Mouse (Mus musculus) bone marrow macrophage, adult 2 months (primary cell): ENCODE results near the gene Sik3. TPM values are rescaled to one million over a fixed set of nuclear protein-coding genes. Genes with fewer than 3 reads are reported as not detected.

ENCODE experiments used
- H3K27ac ChIP-seq: 2 replicates; pipeline ENCODE4 v1.5.1; 2012; ENCODE audit warnings: low read depth, low read length; ENCODE audit not compliant: insufficient read depth
- H3K4me1 ChIP-seq: 2 replicates; pipeline ENCODE4 v1.6.1; 2012; ENCODE audit warnings: low read length; ENCODE audit not compliant: control insufficient read depth, insufficient read depth
- H3K4me3 ChIP-seq: 2 replicates; pipeline ENCODE4 v1.5.1; 2012; ENCODE audit warnings: mild to moderate bottlenecking, low read length, moderate library complexity; ENCODE audit not compliant: insufficient read depth
- CTCF ChIP-seq: IDR thresholded peaks from 2 replicates; pipeline ENCODE4 v1.5.1; 2012; ENCODE audit warnings: low read depth, mild to moderate bottlenecking, low read length, moderate library complexity
- POLR2A ChIP-seq: IDR thresholded peaks from 2 replicates; pipeline ENCODE4 v1.6.1; 2012; ENCODE audit warnings: mild to moderate bottlenecking, low read depth, low read length, borderline replicate concordance
- polyA plus RNA-seq: library from polyadenylated mRNA; stranded (reverse); fragments of >200 nt; gene quantifications from 2 replicates; pipeline ENCODE4 v1.2.4, GENCODE M21; 2012; ENCODE audit not compliant: missing spikeins, insufficient read depth, insufficient read length

The Sik3 gene
- polyA plus RNA-seq, 1 experiment: 24.4 TPM

DNA sequence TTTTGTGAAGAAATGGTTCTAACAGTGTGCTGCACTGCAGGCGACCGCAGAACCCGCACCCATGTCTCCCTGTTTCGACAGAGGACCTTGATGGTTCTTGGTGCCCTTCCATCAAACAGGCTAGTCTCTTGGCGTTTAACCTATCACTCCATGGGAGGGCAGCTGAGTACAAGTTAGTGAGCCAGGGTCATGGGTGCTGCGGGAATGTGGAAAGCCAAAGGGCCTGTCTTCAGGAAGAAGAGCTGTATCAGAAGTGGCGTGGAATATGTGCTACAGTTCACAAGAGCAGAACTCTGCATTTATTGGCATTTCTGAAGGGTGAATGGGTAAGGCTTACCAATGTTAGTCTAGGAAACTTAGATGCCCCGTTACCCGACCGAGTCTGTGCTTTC, 202.3 kb downstream of the Sik3 start:
- TF ChIP-seq POLR2A: no peak
- no peak for TF ChIP-seq CTCF
- Histone ChIP-seq H3K4me1 (peaks cover 18% of the 10 kb centered on the region), H3K4me3 (no peak overlapping the region), H3K27ac (no peak overlapping the region)

DNA sequence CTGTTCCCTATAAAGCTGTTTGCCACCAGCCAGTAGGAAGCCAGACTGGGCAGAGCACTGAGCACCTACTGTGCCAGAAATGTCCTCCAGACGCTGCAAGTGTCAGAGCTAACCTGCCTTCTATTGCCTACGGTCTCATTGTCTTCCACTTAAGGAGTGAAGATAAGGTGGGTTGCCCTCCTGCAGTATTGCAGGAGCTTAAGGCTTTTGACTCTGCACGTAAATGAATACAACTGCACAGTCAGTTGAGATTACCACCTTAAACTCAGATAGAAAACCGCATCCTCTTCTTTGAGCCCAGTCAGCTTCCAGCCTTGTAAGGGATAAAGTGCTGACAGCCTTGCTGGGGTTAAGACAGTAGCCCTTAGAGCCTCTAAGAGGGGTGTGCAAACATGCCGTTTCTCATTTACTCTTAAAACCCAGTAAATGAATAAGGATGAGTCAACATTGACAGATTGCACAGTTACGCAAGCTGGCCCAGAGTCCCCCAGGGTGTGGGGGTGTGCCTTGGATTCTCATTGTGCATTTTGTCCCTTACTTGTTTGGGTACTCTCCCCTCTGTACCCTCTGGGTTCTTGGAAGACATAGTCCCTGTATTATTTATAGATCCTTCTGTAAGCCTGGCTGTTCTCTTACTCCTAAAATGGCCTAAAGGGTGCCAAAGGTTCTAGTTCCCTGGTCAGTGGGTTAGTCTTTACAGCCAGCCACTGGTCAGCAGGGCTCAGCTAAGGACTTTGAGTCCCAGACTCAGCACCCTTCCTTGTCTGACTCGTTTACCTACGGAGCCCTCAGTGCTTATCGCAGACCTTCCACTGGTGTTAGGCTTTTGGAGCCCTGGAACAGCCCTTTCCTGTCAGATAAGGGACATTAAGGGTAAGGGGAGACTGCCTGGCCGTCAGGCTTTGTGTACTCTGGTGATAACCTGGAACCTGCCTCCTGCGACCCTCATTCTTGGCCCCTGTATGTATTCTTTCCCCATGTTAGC, 203.0 kb downstream of the Sik3 start:
- no peak for TF ChIP-seq POLR2A
- no peak for TF ChIP-seq CTCF
- Histone ChIP-seq H3K4me3 (no peak overlapping the region), H3K27ac (no peak overlapping the region), H3K4me1 (peaks cover 18% of the 10 kb centered on the region)

DNA sequence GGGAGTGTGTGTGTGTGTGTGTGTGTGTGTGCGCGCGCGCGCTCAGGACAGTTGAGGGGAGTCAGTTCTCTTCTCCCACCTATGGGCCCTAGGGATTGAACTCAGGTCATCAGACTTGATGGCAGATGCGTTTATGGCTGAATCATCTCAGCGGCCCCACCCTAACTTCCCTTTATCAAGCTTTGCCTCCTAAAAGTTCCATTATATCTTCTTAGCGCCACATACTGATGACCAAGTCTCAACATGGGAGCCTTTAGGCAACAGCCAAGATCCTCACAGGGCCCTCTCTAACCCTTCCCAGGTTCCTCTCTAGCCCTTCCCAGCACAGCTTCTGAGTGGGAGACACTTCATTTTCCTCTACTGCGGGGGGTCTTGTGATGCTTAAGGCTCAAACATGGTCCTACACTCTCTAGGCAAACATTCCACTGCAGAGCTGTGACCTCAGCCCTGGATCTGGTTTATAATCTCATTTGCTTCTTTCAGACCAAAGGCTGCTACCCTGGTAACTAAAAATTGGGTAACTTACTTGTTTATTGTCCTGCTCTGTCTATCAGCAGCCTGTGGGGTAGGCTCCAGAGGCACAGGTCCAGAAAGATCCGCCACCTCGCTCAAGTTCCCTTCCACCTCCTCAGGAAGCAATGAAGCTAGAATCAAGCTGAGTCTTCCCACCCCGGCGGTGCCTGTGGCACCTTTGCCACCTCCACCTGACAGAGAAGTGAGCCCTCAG, 204.3 kb downstream of the Sik3 start:
- Histone ChIP-seq H3K4me1 (peaks cover 18% of the 10 kb centered on the region), H3K4me3 (no peak overlapping the region), H3K27ac (no peak overlapping the region)
- TF ChIP-seq CTCF: no peak
- TF ChIP-seq POLR2A: no peak

DNA sequence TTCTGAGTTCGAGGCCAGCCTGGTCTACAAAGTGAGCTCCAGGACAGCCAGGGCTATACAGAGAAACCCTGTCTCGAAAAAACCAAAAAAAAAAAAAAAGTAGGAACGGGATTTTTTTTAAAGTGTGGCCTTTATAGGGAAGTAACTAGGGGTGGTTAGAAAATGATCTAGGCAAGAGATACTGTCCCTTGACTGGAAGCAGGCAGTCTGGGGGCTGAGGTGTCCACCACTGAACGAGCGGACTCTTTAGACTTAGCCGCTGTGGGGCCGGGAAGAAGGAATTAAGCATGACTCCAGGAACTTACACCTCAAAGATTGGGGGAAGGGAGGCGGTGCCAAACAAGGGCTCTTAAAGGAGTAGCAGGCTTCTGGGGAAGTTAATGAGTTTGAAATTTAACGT, 205.6 kb downstream of the Sik3 start:
- no peak for TF ChIP-seq POLR2A
- TF ChIP-seq CTCF: no peak
- Histone ChIP-seq H3K4me1 (peaks cover 18% of the 10 kb centered on the region), H3K4me3 (no peak overlapping the region), H3K27ac (no peak overlapping the region)

DNA sequence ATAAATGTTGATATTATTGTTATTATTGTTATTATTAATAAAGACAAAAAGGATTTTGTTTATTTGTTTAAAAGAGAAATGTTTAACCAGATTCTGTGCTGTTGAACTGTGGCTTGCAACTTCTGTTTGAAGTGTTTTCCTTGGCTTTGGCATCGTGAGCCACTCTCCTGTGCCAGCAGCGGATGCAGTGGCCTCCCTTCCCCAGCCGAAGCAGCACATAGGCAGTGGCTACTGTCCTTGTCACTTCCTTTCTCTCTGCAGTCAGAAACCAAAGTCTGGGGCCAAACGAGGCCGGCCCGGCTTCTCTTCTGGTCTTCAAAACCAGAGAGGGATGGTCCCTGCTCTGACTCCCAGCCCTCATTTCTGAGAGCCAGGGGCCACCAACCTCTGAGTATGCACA, 210.5 kb downstream of the Sik3 start:
- no peak overlapping the region for H3K27ac ChIP-seq
- peaks cover 2% of the 10 kb centered on the region for H3K4me1 ChIP-seq
- no peak overlapping the region for H3K4me3 ChIP-seq
- TF ChIP-seq CTCF (no peak), POLR2A (no peak)

DNA sequence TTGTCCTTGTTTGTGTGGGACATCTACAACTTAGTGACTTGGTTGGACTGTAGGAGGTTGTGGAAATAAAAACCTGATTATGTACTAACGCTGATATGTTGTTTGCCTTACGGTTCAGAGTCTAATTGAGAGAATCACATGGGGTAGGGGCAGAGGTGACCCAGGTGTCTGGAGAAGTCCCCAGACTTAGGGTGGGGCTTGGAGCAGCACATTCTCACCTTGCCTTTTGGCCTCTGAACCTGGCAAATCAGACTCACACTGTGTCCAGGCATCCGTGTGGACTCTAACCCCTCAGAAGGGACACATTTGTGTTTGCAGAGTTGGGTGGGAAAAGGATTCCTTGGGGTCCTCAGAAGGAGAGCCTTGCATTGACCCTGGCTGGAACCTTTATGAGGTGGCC, 211.5 kb downstream of the Sik3 start:
- no peak overlapping the region for H3K4me3 ChIP-seq
- H3K4me1 ChIP-seq: no peaks in the 10 kb centered on the region
- no peak overlapping the region for H3K27ac ChIP-seq
- TF ChIP-seq CTCF (no peak), POLR2A (no peak)

DNA sequence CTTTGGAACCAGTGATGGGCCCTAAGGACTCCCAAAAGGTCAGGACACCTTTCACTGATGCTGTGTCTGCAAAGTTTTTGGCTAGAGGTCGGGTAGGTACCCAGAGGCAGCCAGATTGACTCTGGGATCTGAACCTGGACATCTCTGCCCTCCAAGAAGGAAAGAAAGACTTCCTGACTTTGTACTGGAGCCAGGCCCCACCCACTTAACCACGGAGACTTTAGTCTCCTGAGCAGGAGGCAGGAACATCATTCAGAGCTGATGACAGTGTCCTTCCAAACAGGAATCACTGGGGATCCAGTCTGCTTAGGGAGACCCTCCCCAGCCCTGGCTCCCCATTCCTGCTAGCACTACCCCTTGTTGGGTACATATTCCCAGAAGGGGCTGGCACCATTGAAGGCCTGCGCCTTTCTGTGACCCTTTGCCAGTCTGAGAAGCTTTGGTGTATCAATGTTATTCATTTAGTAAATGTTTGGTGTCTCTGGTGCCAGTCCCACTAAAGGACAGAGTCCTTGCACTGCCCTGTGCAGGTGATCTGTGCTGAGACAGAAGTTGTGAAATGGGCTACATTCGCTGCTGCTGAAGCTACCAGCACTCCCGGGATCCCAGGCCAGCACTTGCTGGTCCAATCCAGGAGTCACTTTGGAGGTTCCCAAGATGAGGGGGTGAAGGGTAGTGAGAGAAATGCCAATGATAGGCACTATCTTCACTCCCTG, 212.5 kb downstream of the Sik3 start:
- peaks cover under 1% of the 10 kb centered on the region; the same call in 1 of the 2 replicates for H3K4me1 ChIP-seq
- H3K4me3 ChIP-seq: no peak overlapping the region
- TF ChIP-seq CTCF (no peak), POLR2A (no peak)
- H3K27ac ChIP-seq: no peak overlapping the region

DNA sequence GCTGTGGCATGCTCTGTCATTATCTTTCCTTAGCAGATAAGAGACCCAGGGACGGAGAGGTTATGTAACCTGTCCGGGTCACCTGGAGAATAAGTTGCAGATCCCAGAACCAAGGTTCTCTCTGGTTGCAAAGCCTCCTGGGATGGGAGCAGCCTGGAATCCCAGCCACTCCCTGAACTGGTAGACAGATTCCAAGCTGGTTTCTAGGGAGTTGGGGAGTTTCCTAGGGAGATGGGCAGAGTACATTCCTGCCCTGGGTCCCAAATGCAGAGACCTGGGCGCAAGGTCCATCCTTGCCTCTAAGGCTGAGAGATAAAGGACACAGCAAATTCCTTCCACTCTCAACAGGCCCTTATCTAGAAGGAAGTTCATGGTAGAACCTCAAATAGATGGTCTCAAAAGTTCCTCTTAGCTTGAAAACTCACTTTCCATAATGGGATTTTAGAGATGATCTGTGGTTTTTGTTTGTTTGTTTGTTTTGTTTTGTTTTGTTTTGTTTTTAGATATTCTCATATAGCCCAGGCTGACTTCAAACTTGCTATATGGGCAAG, 214.5 kb downstream of the Sik3 start:
- TF ChIP-seq CTCF: no peak
- TF ChIP-seq POLR2A: no peak
- H3K4me1 ChIP-seq: peaks cover 3% of the 10 kb centered on the region; the same call in 1 of the 2 replicates
- H3K27ac ChIP-seq: no peak overlapping the region
- no peak overlapping the region for H3K4me3 ChIP-seq

DNA sequence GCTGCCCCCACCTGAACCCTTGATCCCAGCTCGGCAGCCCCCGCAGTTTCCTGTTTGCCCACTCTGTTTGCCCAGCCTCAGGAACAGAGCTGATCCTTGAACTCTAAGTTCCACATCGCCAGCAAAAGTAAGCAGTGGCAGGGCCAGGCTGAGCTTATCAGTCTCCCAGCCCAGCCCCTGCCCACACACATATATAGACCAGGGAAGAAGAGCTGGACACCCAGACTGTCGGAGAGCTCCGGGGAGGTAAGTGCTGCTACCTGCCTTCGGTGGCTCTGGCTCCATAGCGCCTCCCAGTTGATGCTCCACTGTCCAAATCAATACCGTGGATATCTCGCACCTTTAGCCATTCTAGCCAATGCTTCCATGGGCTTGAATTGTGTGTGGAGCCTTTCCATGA, 215.9 kb downstream of the Sik3 start, which contains the start of gene Apoa1:
Apoa1 (plus strand) TSS at position 90 of the 400 bp plus-strand sequence.
- H3K27ac ChIP-seq: no peak within 1 kb of the TSS
- H3K4me3 ChIP-seq: no peak within 1 kb of the TSS

More for the DNA sequence above, 215.9 kb downstream of the Sik3 start, which contains the start of gene Apoa1:
- peaks cover 3% of the 10 kb centered on the region; the same call in 1 of the 2 replicates for H3K4me1 ChIP-seq
- TF ChIP-seq POLR2A (no peak), CTCF (no peak)
